Mouse (Mus musculus) kidney, adult 2 months (tissue): ENCODE results near the gene Sipa1.

Source experiments
- CTCF ChIP-seq: fragments of 200-500 bp; conservative IDR thresholded peaks from 2 replicates; pipeline ENCODE4 v1.5.1; 2011; ENCODE audit warnings: low read depth, mild to moderate bottlenecking, control low read depth, low read length, moderate library complexity, mixed read lengths; ENCODE audit not compliant: insufficient read depth, insufficient read length
- POLR2A ChIP-seq: fragments of 200-500 bp; IDR thresholded peaks from one replicate; pipeline ENCODE4 v1.6.1; 2011; ENCODE audit warnings: low read depth, low read length, control low read depth

DNA sequence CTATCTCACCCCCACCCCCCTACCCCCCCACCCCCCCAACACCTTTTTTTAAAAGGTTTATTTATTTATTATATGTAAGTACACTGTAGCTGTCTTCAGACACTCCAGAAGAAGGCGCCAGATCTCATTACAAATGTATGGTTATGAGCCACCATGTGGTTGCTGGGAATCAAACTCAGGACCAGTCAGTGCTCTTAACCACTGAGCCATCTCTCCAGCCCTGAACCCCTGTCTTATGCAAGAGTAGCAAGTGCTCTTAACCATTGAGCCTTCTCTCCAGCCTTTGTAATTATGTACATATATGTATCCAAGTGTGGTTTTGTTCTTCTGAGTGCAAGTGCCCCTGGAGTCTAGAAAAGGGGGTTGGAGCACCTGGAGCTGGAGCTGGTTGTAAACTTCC, 51.5 kb downstream of the Sipa1 start:
- no peak for TF ChIP-seq CTCF
- no peak for TF ChIP-seq POLR2A
